Mouse (Mus musculus) forebrain, embryonic 12.5 days (tissue): ENCODE data around the gene Phf21b. TPM values are rescaled to one million over a fixed set of nuclear protein-coding genes. Genes with fewer than 3 reads are reported as not detected.

ENCODE experiments used
- ATAC-seq: fragments of 200-750 bp; cut with Nextera tagmentation; 2 replicates; pipeline ENCODE4 v1.8.0; 2017; ENCODE audit warnings: moderate TSS enrichment; ENCODE audit not compliant: low FRiP score
- H3K27ac ChIP-seq: fragments of 300-500 bp; sonication (generic); 2 replicates; pipeline ENCODE4 v1.5.1; 2016; ENCODE audit warnings: mild to moderate bottlenecking
- H3K27me3 ChIP-seq: fragments of 300-500 bp; sonication (generic); 2 replicates; pipeline ENCODE4 v1.6.1; 2016; ENCODE audit warnings: mild to moderate bottlenecking
- H3K36me3 ChIP-seq: fragments of 300-500 bp; sonication (generic); replicated peaks from 2 replicates; pipeline ENCODE4 v1.6.1; 2016; ENCODE audit warnings: mild to moderate bottlenecking
- H3K4me1 ChIP-seq: fragments of 300-500 bp; sonication (generic); 2 replicates; pipeline ENCODE4 v1.6.1; 2016
- H3K4me2 ChIP-seq: fragments of 300-500 bp; sonication (generic); 2 replicates; pipeline ENCODE4 v1.6.1; 2016; ENCODE audit warnings: mild to moderate bottlenecking, moderate library complexity
- H3K4me3 ChIP-seq: fragments of 300-500 bp; sonication (generic); replicated peaks from 2 replicates; pipeline ENCODE4 v1.5.1; 2016; ENCODE audit warnings: mild to moderate bottlenecking
- H3K9ac ChIP-seq: fragments of 300-500 bp; sonication (generic); 2 replicates; pipeline ENCODE4 v1.6.1; 2016; ENCODE audit warnings: mild to moderate bottlenecking
- H3K9me3 ChIP-seq: fragments of 300-500 bp; sonication (generic); 2 replicates; pipeline ENCODE4 v1.6.1; 2016
- WGBS: fragments of 180-500 bp; shearing (Covaris S2); methylation state at CpG from one replicate; pipeline ENCODE4 v1.1.7; 2016; 5-methylcytosine and 5-hydroxymethylcytosine counted together
- polyA plus RNA-seq: library from polyadenylated mRNA; unstranded; fragments of >200 nt; fragmentation: Nextera tagmentation; extraction: Ambion mirVana; gene quantifications from 2 replicates; pipeline ENCODE4 v1.2.1, GENCODE M21; 2016

Phf21b gene
- polyA plus RNA-seq, 1 experiment from 2014 or later = 24.4 TPM

GRCm38 (mm10) chr15:84736346-84736993 is 119.4 kb downstream of the Phf21b start:
- 0 out of 2 replicates have a peak, but pooled peaks cover 2% of the 10 kb centered on the region for H3K9me3 ChIP-seq
- 56% methylated on average over 11 of the region's 11 CpGs for WGBS
- peaks cover 14% of the 10 kb centered on the region for H3K4me1 ChIP-seq
- H3K4me2 ChIP-seq = no peak overlapping the region
- H3K27ac ChIP-seq = peak overlapping the region; percentile 42; the same call in 1 of the 2 replicates
- no peak overlapping the region for H3K9ac ChIP-seq
- ATAC-seq = peak; percentile 57; the same call in 1 of the 2 replicates
- H3K36me3 ChIP-seq = no peaks in the 10 kb centered on the region
- H3K27me3 ChIP-seq = no peaks in the 10 kb centered on the region
- no peak overlapping the region for H3K4me3 ChIP-seq

Other genes with a start within 250 kb of the Phf21b start
- gene Prr5, start 186.4 kb downstream of the Phf21b start, polyA plus RNA-seq = 7.6 and 10.1 TPM in 2 replicates
- gene Arhgap8, start 136.0 kb downstream of the Phf21b start, polyA plus RNA-seq = 0.60 and 1.1 TPM in 2 replicates
- gene Gm29666, start 64.0 kb upstream of the Phf21b start, polyA plus RNA-seq = 0.85 and 1.2 TPM in 2 replicates
- gene Nup50, start 67.4 kb upstream of the Phf21b start, polyA plus RNA-seq = 64.0 and 72.5 TPM in 2 replicates
- 14.2 and 14.5 TPM in 2 replicates for gene 5031439G07Rik, start 132.5 kb upstream of the Phf21b start, polyA plus RNA-seq
- 0.24 TPM in 1 of 2 replicates, not detected in the other for gene Upk3a, start 161.1 kb upstream of the Phf21b start, polyA plus RNA-seq
- 22.1 and 23.6 TPM in 2 replicates for gene Fam118a, start 172.9 kb upstream of the Phf21b start, polyA plus RNA-seq